Mouse (Mus musculus) CH12.LX (cell line): ENCODE results near the gene Fam184a. TPM values are rescaled to one million over a fixed set of nuclear protein-coding genes. Genes with fewer than 3 reads are reported as not detected.
A peak's percentile ranks its signal among the peaks of the same experiment; 100 is the strongest.

ENCODE experiments used
- DNase-seq: peaks from one replicate; pipeline ENCODE4 v3.0.0-alpha.2; 2013; ENCODE audit errors: extremely low read depth
- H3K27ac ChIP-seq: 2 replicates; pipeline ENCODE4 v1.5.1; 2012; ENCODE audit warnings: low read depth, mild to moderate bottlenecking, control low read depth, moderate library complexity; ENCODE audit not compliant: insufficient read depth
- H3K27me3 ChIP-seq: replicated peaks from 2 replicates; pipeline ENCODE3; 2012; ENCODE audit warnings: inconsistent platforms
- H3K36me3 ChIP-seq, 2 experiments: replicated peaks in 1 of 2; 2 replicates each; pipeline versions ENCODE3 to v1.6.1; 2012; ENCODE audit warnings: inconsistent platforms in 1 of 2, low read length in 1 of 2, mild to moderate bottlenecking in 1 of 2, mixed read lengths in 1 of 2, moderate library complexity in 1 of 2; ENCODE audit not compliant: control insufficient read depth in 1 of 2, insufficient read depth in 1 of 2
- H3K4me1 ChIP-seq, 2 experiments: 2 replicates each; pipeline ENCODE4 v1.6.1; 2012; ENCODE audit warnings: inconsistent platforms in 1 of 2, moderate library complexity in 1 of 2; ENCODE audit not compliant: insufficient read depth in 2 of 2, control insufficient read depth in 1 of 2
- H3K4me2 ChIP-seq: 2 replicates; pipeline ENCODE4 v1.6.1; 2012; ENCODE audit warnings: low read depth, mild to moderate bottlenecking, control low read depth; ENCODE audit not compliant: poor library complexity, insufficient read depth, severe bottlenecking
- H3K4me3 ChIP-seq, 3 experiments: fragments of 150-350 bp in 1 of 3; sonication (generic) in 1 of 3; replicated peaks in 1 of 3; 2 replicates each; pipeline versions ENCODE3 to v1.5.1; 2011 to 2012; ENCODE audit warnings: low read depth in 2 of 3, low read length in 2 of 3, mild to moderate bottlenecking in 2 of 3, moderate library complexity in 2 of 3, control low read depth in 1 of 3, improper control_type of control experiment in 1 of 3, inconsistent platforms in 1 of 3, mixed read lengths in 1 of 3; ENCODE audit not compliant: poor library complexity in 1 of 3
- H3K79me2 ChIP-seq: replicated peaks from 2 replicates; pipeline ENCODE4 v1.6.1; 2012; ENCODE audit warnings: mild to moderate bottlenecking, moderate library complexity; ENCODE audit not compliant: control insufficient read depth, poor library complexity, insufficient read depth, severe bottlenecking; ENCODE audit errors: extremely low read depth
- H3K9ac ChIP-seq: 2 replicates; pipeline ENCODE4 v1.6.1; 2012; ENCODE audit warnings: low read depth, mild to moderate bottlenecking, control low read depth, moderate library complexity; ENCODE audit not compliant: insufficient read depth
- H3K9me3 ChIP-seq: replicated peaks from 2 replicates; pipeline ENCODE3; 2012; ENCODE audit warnings: low read length, inconsistent platforms, mixed read lengths
- BHLHE40 ChIP-seq: IDR thresholded peaks from 2 replicates; pipeline ENCODE4 v1.6.1; 2011; ENCODE audit warnings: mild to moderate bottlenecking, low read depth, low read length, improper control_type of control experiment
- CHD2 ChIP-seq: IDR thresholded peaks from 2 replicates; pipeline ENCODE4 v1.6.1; 2011; ENCODE audit warnings: low read length, improper control_type of control experiment
- E2F4 ChIP-seq: IDR thresholded peaks from 2 replicates; pipeline ENCODE4 v1.6.1; 2011; ENCODE audit warnings: low read depth, low read length, improper control_type of control experiment; ENCODE audit not compliant: insufficient replicate concordance
- ELF1 ChIP-seq: IDR thresholded peaks from 2 replicates; pipeline ENCODE4 v1.6.1; 2014; ENCODE audit warnings: low read depth, mild to moderate bottlenecking, inconsistent platforms, low read length, improper control_type of control experiment
- EP300 ChIP-seq: IDR thresholded peaks from 2 replicates; pipeline ENCODE4 v1.6.1; 2011; ENCODE audit warnings: low read length, improper control_type of control experiment
- IRF4 ChIP-seq: IDR thresholded peaks from 2 replicates; pipeline ENCODE4 v1.6.1; 2014; ENCODE audit warnings: low read depth, mild to moderate bottlenecking, inconsistent platforms, low read length, improper control_type of control experiment
- JUN ChIP-seq: IDR thresholded peaks from 2 replicates; pipeline ENCODE4 v1.6.1; 2011; ENCODE audit warnings: low read depth, mild to moderate bottlenecking, low read length, improper control_type of control experiment, moderate library complexity; ENCODE audit not compliant: insufficient read depth
- KAT2A ChIP-seq: IDR thresholded peaks from 2 replicates; pipeline ENCODE4 v1.6.1; 2012; ENCODE audit warnings: low read length, improper control_type of control experiment, inconsistent platforms; ENCODE audit not compliant: insufficient replicate concordance
- MAFK ChIP-seq: IDR thresholded peaks from 2 replicates; pipeline ENCODE4 v1.6.1; 2011; ENCODE audit warnings: low read length, improper control_type of control experiment; ENCODE audit not compliant: insufficient replicate concordance
- MAX ChIP-seq: IDR thresholded peaks from 2 replicates; pipeline ENCODE4 v1.6.1; 2011; ENCODE audit warnings: low read length, improper control_type of control experiment
- MAZ ChIP-seq: IDR thresholded peaks from 2 replicates; pipeline ENCODE4 v1.6.1; 2012; ENCODE audit warnings: low read depth, mild to moderate bottlenecking, inconsistent platforms, low read length, improper control_type of control experiment, moderate library complexity
- MEF2A ChIP-seq: IDR thresholded peaks from 2 replicates; pipeline ENCODE4 v1.6.1; 2014; ENCODE audit warnings: low read depth, mild to moderate bottlenecking, inconsistent platforms, low read length, improper control_type of control experiment, borderline replicate concordance
- MXI1 ChIP-seq: IDR thresholded peaks from 2 replicates; pipeline ENCODE4 v1.6.1; 2011; ENCODE audit warnings: mild to moderate bottlenecking, low read depth, low read length, improper control_type of control experiment
- NELFE ChIP-seq: IDR thresholded peaks from 2 replicates; pipeline ENCODE4 v1.6.1; 2011; ENCODE audit warnings: low read depth, low read length, improper control_type of control experiment
- NRF1 ChIP-seq: IDR thresholded peaks from 2 replicates; pipeline ENCODE4 v1.6.1; 2014; ENCODE audit warnings: low read depth, mild to moderate bottlenecking, inconsistent platforms, low read length, improper control_type of control experiment, moderate library complexity
- PAX5 ChIP-seq: IDR thresholded peaks from 2 replicates; pipeline ENCODE4 v1.6.1; 2012; ENCODE audit warnings: low read length, inconsistent platforms, mixed read lengths
- POLR2A ChIP-seq: IDR thresholded peaks from 2 replicates; pipeline ENCODE4 v1.6.1; 2011; ENCODE audit warnings: low read depth, mild to moderate bottlenecking, improper control_type of control experiment, low read length
- POLR2AphosphoS2 ChIP-seq: IDR thresholded peaks from 2 replicates; pipeline ENCODE4 v1.6.1; 2011; ENCODE audit warnings: low read depth, low read length, improper control_type of control experiment
- SIN3A ChIP-seq: IDR thresholded peaks from 2 replicates; pipeline ENCODE4 v1.6.1; 2012; ENCODE audit warnings: low read length, improper control_type of control experiment, inconsistent platforms
- TCF12 ChIP-seq: IDR thresholded peaks from 2 replicates; pipeline ENCODE4 v1.6.1; 2014; ENCODE audit warnings: low read depth, mild to moderate bottlenecking, inconsistent platforms, low read length, improper control_type of control experiment
- UBTF ChIP-seq: IDR thresholded peaks from 2 replicates; pipeline ENCODE4 v1.6.1; 2012; ENCODE audit warnings: low read depth, mild to moderate bottlenecking, inconsistent platforms, low read length, improper control_type of control experiment, moderate library complexity
- USF1 ChIP-seq: IDR thresholded peaks from 2 replicates; pipeline ENCODE4 v1.6.1; 2014; ENCODE audit warnings: low read depth, mild to moderate bottlenecking, inconsistent platforms, low read length, improper control_type of control experiment
- USF2 ChIP-seq: conservative IDR thresholded peaks from 2 replicates; pipeline ENCODE4 v1.6.1; 2011; ENCODE audit warnings: low read depth, low read length, improper control_type of control experiment
- ZKSCAN1 ChIP-seq: IDR thresholded peaks from 2 replicates; pipeline ENCODE4 v1.6.1; 2012; ENCODE audit warnings: low read depth, inconsistent platforms, low read length, improper control_type of control experiment, borderline replicate concordance
- ZNF384 ChIP-seq: IDR thresholded peaks from 2 replicates; pipeline ENCODE4 v1.6.1; 2012; ENCODE audit warnings: low read depth, low read length, improper control_type of control experiment, inconsistent platforms
- dilution Hi-C: fragments of 300-500 bp; cut with MboI; formaldehyde crosslinking; loops from 2 replicates; pipeline ENCODE4 v1.14.3; 2020; ENCODE audit warnings: low sequenced_read_pairs; ENCODE audit not compliant: extremely low pct_unique_long_range_greater_than_20kb, extremely low pct_ligation_motif_present
- in situ Hi-C: fragments of 300-500 bp; cut with MboI; formaldehyde crosslinking; loops from 3 replicates; pipeline ENCODE4 v1.14.3; 2019; ENCODE audit warnings: low sequenced_read_pairs, low pct_ligation_motif_present, low pct_unique_long_range_greater_than_20kb, mixed read lengths
- polyA plus RNA-seq: library from polyadenylated mRNA; unstranded; fragments of >175 nt; gene quantifications from 2 replicates; pipeline ENCODE4 v1.2.1, GENCODE M21; 2012; ENCODE audit warnings: low read depth; ENCODE audit not compliant: insufficient read length
- total RNA-seq, 2 experiments: library from RNA; depleted of rRNA; stranded (reverse); fragments of 300-350 nt in 1 of 2; fragments of >200 nt in 1 of 2; gene quantifications; 2 replicates each; pipeline ENCODE4 v1.2.3; 2012 to 2014

Gene Fam184a
- total and polyA plus RNA-seq, 3 experiments: not detected

GRCm38 (mm10) chr10:53598821-53599220, 152.1 kb downstream of the Fam184a start (continued):
- TF ChIP-seq BHLHE40: no peak
- no peak for TF ChIP-seq MAZ
- no peak for TF ChIP-seq UBTF
- TF ChIP-seq KAT2A: no peak
- TF ChIP-seq ZKSCAN1: no peak
- no peak for TF ChIP-seq ELF1
- TF ChIP-seq SIN3A: peak; percentile 47; the same call in 1 of the 2 replicates
- no peak; the same call in 1 of the 2 replicates for TF ChIP-seq NELFE
- no peak for TF ChIP-seq ZNF384
- no peak for TF ChIP-seq MAX
- TF ChIP-seq POLR2A: no peak
- no peak for TF ChIP-seq E2F4
- no peak for TF ChIP-seq PAX5
- TF ChIP-seq POLR2AphosphoS2: no peak
- no peak for TF ChIP-seq TCF12
- TF ChIP-seq MAFK: peak; percentile 89
- no peak for TF ChIP-seq CHD2
- no peak for TF ChIP-seq USF1
- 0 out of 2 replicates have a peak, but pooled peaks have one; percentile 35 for TF ChIP-seq IRF4
- TF ChIP-seq MEF2A: no peak
- TF ChIP-seq EP300: no peak

GRCm38 (mm10) chr10:53597121-53597881, 153.6 kb downstream of the Fam184a start:
- TF ChIP-seq UBTF (peak; percentile 77), NRF1 (no peak), MXI1 (0 out of 2 replicates have a peak, but pooled peaks have one; percentile 32), TCF12 (peak; percentile 36; the same call in 1 of the 2 replicates), USF2 (no peak), POLR2AphosphoS2 (no peak), ZKSCAN1 (no peak), JUN (no peak)
- H3K79me2 ChIP-seq: peaks cover 41% of the 10 kb centered on the region
- H3K27ac ChIP-seq: peak overlapping the region; percentile 88
- H3K27me3 ChIP-seq: no peaks in the 10 kb centered on the region
- no peak overlapping the region for H3K4me2 ChIP-seq
- H3K4me1 ChIP-seq: peaks cover 6 to 41% of the 10 kb centered on the region in 2 experiments
- no peaks in the 10 kb centered on the region for H3K9me3 ChIP-seq
- no peak for DNase-seq
- in situ Hi-C loops (no loop called here), dilution Hi-C loops (no loop called here)
- H3K36me3 ChIP-seq: peaks cover 7 to 19% of the 10 kb centered on the region in 2 experiments
- peak overlapping the region; percentile 77 to 89 (median 83) for H3K4me3 ChIP-seq
- H3K9ac ChIP-seq: peak overlapping the region; percentile 95
